Mouse (Mus musculus) frontal cortex, postnatal 36 days (tissue): ENCODE measurements at regions not wholly inside any gene's neighbourhood (a gene's known extent, or its start where the extent isn't known, plus 50 kb on each side); places are given as distances from the start of the nearest gene placed in this dataset.

Experiments
- DNase-seq, 2 experiments: peaks; one replicate each; pipeline ENCODE4 v3.0.0; 2022; ENCODE audit warnings: low spot score in 2 of 2

DNA sequence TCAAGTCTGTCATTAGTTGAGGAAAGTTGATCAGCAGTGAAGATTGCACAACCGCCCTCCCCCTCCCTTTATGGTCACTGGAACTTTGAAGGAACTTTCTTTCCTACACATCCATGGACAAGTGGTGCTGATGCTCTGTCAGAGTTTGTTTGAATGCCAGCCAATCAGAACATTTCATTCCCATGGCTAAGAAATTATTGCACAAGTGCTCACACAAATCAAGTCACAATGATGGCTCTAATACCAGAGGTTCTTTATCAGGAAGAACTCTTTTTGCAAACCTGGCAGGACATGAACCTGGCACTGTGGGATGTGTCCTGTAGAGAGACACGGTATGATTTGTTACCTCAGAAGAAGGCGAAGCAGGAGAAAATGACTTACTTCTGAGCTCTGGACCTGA, 54.3 kb upstream of the Spry2 start:
- no peak for DNase-seq

DNA sequence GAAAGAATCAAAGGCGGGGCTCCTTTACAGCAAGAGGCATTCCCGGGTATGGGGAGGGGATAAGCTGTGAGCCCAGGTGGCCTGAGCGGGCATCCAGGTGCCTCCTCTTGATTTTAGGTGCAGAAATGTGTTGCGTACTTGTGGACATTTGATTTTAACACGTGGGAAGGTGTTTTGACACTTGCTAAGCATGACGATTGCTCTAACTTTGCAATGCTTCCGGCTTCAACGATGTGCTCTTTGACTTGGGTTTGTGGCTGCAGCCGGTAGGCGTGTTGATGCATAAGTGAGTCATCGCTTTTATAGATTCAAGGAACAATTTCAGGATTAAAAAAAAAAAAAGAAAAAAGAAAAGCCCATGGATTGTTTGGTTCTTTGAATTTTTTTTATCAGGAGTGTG, 58.5 kb upstream of the Spry2 start:
- no peak for DNase-seq

DNA sequence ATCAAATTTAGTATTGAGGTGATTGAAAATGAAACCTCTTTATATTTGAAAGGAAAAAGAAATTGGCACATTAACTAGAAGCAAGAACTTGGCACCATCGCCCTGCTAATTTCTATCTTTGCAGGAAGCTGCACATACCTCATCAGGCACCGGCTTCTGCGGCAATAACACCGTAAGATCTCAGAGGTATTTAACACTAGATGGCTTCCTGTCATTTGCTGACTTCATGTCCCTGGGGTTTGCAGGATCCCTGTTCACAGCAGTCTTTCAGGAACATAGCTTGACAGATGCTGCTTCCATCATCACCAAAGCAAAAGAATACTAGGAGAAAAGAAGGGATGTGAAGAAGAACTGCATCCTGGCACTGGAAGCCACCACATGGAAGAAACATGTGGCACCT, 60.2 kb upstream of the Spry2 start:
- DNase-seq: no peak

DNA sequence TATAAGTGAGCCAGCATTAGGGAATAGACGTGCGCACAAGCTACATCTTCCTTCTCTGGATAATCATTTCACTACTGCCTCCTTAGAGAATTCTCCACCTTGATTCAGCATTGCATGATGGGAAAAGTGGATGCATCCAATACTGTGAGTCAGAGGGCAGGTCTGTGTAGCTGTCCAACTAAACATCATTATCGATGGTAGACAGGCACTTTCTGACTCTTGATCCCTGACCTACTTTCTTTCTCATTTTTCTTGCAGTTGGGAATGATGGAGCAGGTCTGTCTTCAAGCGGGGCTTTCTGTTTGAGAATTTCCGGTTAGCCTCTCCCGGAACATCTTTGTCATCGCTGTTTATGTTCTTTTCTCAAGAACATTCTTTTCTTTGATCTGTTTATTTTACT, 61.4 kb upstream of the Spry2 start:
- no peak for DNase-seq

DNA sequence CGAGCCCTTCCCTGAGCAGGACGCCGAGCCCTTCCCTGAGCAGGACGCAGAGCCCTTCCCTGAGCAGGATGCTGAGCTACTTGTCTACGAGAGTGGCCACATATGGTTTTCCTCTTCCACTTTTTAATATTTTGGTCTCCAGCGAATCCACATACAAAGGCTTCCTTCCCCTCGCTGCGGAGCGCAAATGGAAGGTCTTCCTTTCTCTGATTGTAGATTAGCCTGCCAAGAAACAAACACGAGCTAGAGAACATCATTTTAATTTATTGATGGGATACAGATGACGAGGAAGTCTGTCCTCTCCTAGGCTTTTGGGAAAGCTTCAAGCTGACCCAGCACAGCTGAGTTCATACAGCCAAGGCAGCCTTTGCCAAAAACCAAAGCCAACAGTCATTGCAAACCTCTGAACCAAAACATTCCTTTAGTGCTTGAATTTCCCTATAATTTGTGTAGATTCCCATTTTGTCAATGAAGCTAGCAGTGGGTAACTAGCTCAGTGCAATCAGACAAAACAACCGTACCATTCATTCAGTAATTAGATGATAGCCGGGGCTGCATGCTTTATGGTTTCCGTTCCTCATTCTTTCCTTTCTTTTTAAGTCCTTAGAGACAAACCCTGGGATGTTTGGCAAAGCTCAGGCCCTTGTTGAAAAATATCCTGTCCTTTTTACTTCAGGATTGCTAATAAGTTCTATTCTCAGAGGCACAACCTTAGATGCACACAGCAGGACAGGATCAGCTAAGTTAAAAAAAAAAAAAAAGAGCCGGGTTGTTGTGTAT, 83.1 kb upstream of the Spry2 start:
- DNase-seq: no peak

DNA sequence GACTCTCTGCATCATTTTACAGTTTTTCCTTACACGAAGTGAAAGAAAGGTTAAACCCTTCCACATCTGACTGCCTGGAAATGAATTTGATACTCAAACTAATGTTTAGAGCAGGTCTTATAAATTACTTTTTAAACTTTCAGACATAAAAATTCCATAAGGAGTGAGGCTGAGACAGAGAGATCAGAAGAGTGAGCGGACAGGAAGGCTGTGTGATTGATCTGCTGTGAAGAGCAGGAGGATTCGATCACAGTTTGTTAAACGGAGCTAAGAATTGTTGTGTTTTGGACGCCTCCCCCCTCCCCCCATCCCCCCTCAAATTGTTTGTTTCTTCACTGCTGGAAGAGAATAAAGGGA, 83.7 kb upstream of the Spry2 start:
- no peak for DNase-seq

DNA sequence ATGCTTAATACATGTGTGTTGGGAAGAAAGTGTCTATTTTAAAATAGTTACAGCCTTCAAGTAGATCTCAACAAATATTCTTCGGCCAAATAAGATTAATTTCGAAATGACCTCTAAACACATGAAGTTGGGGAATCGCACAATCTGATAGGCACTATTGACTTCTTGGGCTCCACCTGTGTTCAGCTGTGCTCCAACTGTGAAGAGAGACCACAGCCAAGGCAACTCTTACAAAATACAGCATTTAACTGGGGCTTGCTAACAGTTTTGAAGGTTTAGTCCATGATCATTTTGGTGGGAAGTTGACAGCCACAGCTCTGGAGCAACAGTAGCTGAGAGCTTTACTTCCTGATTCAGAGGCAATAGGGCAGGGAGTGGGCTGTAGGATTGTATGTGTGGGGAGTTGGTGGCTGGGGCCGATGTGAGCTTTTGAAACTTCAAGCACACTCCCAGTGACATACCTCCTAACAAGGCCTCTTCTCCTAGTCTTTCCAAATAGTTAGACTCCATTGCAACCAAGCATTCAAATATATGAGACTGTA, 90.8 kb upstream of the Spry2 start:
- no peak for DNase-seq

DNA sequence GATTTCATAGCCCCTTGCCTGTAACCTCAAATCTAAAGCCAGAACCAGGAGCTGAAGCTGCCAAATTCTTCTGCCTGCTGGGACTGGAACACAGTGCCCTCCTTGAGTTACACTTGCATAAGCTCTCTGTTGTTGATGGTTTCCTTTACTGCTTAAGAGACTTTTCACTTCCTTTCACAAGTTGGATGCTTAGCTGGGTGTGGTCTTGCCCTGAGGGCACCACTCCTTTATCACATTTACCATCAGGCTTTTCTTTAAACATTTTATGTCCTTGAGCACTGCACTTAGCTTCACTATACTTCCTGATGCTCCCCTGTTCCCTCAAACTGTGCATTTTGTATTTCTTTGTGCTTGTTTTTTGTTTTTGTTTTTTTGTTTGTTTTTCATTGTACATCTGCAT, 92.1 kb upstream of the Spry2 start:
- DNase-seq: no peak

DNA sequence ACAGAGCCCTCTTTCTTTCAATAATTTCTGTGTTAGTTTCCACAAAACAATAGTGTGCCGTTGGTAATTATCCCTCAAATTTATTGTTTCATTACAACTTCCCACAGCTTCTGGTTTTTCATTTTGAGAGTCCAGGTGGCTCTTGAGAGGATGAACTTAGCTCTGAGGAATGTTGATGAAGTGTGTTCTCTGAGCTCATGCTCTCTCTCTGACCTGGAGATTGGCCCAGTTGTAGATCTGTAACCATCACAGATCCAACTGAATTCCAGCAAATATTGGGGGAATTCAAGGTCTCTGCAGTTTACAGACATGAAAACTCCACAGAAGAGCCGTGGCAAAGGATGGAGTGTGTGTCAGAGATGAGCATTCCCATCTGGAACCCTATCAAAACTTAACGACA, 96.5 kb upstream of the Spry2 start:
- DNase-seq: no peak

DNA sequence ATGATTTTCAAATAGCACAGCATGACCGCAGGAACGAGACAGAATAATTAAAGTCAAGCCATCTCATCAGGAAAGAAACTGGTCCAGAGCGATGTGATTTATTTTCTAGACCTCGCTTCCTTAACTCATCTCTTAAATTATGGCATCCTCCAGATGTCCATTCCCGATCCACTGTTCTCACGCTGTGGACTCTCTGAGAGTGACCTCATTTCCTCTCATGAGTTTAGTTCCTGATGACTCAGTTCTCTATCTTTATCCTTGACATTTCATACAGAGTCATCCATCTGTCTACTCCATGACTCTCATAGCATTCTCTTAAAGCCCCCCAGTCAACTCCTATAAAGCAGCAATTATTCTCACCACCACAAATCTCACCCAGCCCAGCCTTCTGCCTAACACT, 103.2 kb upstream of the Spry2 start:
- peak in 1 of 2 experiments; percentile 34 for DNase-seq

DNA sequence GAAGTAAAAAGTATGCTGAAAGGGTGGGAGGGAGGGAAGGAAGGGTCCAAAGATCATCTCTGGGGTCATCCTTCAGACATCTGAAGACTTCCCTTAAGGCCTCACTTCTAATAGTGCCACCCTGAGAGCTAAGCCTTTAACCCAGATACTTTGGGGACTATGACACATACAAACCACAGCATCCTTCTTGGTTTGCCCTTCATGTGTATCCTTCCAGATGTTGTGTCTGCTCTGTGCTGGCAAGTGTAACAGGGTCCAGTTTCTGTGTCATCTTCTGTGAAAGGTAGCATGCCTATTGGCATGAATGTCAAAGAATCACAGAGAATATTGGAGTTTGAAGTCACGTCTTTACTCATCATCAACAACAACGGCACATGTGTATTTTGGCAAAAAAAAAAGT, 98.2 kb upstream of the Trim52 start:
- DNase-seq: no peak

DNA sequence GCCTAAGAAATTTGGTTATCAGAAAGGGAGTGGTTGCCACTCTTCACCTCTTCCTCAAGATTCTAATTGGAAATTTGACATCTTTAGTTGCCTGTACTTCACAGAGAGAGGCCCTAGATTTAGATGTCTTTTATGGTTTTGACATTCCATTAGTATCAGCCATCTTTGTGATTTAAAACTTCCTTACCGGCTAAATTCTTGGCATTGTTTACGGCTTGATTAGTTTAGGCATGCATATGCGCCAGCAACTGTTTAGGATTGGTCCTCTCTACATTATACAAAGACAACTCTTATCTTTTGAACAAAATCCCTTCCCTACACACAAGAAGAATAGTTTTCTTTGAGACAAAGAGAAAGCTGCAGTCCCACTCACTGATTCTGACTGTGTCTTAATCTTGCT, 97.0 kb upstream of the Trim52 start:
- DNase-seq: no peak

DNA sequence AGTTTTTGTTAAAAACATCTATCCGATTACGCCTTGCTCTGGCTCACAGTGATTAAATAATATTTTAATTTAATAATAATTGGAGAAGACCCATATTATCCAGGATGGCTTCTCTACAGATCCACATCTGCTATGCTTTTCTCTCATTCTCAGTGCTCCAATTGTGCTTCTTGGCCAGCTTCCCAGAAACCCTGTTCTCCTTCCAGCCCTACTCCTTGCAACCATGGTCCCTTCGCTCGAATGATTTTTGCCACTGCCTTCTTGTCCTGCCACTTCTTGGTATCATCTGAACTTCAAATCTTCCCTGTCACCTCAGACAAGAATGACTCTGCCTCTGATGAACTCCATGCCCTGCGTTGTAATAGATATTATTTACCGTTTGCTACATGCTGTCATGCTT, 95.0 kb upstream of the Trim52 start:
- no peak for DNase-seq

DNA sequence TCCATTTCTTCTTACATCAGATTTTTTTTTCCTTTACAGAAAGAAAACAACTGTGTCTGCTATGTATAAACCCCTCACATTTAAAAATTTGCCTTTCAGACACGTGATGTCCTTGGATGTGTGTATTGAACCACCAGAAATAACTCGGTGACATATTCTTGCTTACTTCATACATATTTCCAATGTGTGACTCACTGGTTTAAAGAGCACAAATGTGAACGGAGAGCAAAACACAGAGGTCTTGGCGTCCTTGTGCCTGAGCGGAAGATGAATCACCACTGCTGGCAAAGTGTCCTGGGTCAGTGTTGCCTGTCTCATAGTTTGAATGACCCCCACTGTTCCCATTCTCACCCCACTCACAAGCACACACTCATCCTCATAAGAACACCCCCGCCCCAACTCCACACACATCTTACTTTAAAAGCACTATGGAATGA, 94.0 kb upstream of the Trim52 start:
- DNase-seq: peak; percentile 19 to 37

DNA sequence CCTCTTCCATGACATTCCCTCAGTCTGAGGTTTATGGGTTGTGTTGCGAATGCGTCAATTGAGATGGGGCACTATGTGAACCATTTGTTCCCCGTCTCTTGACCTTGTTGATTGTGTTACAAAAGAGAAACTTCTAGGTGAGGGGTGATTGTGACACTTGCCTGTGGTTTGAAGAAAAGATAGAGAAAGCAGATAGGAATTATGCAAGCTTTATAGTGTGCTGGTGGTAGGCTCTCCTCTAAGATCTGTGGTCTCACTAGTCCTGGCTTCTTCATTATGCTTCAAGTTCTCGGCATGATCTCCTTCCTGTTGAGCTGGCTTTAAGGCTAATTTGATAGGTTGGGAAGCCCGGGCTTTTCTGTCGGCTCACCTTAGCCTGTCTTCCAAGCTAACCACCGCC, 83.2 kb upstream of the Trim52 start:
- no peak for DNase-seq

DNA sequence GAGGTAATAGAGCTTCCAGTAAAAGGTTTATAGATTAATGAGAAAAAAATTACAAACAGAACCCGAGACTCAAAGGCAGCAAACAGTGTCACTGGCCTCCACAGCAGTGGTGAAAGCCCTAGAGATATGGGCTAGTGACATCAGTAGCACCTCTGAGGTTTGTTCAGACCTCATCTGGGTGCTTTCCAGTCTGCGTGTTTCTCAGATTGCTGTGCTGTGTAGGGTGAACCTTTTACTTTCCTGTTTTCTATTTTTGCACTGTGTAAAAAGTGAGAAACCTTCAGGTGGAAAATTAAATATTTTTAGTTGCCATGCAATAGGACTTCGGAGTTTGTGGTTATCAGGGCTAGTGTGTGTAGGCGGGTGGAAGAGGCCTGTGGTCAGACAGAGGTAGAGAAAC, 79.2 kb upstream of the Trim52 start:
- no peak for DNase-seq

DNA sequence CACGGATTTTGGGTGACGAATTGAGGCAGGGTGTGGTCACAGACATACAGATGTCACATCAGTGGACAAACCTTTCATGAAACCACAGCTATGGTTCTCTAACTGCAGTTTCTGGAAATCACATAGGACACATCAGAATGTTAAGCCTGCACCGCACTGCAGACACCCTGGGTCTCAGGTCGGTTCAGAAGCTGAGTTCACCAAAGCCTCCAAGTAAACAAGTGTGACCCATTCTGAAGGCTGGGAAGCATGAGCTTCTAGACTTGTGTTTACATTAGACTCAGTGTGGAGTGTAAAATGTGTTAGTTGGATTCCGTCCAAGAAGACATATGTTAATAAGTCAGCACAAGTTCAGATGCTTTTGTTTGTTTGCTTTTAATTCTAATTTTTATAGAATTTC, 78.3 kb upstream of the Trim52 start:
- no peak for DNase-seq

DNA sequence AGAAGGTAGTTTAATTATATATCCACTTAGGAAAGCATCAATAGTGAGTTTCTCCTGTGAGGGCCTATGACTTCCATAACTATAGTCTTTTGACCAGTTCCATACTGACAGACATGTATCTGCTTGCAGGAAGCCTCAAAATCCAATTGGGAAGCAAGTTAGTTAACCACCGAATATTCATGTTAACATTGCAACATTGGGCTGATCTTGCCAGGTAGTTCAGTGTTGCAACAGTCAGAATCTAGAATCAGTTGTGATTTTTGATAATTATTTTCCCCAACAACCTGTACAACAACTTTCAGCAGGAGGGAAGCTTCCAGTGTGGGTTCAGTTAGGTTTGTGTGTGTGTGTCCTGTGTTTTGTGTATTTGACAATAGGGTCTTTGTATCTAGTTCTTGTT, 74.9 kb upstream of the Trim52 start:
- no peak for DNase-seq

DNA sequence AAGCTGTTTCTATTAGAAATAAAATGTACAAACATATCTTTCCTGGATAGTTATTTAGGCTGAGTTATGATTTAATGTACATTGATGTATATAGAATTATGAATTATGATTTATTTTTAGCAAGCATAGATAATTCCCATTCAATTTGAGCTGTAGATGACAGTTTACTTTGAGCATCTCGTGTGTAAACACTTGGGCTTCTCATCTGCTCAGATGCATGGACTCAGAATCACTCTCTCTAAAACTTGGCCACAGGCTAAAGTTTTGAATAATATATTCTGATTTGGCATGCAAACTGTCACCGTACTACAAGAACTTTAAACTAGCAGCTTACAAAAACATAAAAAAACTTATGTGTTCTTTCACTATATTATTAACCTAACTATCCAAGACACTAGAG, 72.2 kb upstream of the Trim52 start:
- DNase-seq: no peak

DNA sequence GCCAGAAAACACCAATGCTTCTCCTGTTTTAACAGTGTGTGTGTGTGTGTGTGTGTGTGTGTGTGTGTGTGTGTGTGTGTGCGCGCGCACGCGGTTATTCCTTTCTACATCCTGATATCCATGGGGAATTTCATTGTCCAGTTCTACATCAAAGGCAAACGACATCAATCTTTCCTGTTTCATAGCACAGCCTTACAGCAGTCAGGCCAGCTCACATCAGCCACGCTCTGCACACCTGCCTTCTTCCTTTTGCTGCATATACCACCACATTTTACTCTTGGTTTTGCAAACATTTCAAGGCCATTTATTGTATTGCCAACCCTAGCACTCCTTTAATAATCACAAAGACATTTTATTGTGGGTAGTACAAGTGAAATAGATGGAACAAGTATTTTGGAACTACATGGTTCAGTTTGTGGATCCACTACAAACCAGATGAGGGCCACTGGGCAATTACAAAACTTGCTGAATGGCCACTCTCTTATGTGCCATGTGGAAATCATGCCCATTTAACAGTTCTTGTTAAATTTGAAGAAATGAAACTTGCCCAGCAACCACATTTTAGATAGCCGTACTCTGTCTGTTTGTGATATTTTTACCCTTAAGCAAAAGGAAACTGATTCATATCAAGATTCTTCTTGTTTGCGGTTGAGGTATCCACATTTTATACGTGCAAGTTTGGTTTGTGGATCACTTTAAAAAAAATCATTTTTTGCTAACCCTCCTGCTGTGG, 70.9 kb upstream of the Trim52 start:
- DNase-seq: no peak

DNA sequence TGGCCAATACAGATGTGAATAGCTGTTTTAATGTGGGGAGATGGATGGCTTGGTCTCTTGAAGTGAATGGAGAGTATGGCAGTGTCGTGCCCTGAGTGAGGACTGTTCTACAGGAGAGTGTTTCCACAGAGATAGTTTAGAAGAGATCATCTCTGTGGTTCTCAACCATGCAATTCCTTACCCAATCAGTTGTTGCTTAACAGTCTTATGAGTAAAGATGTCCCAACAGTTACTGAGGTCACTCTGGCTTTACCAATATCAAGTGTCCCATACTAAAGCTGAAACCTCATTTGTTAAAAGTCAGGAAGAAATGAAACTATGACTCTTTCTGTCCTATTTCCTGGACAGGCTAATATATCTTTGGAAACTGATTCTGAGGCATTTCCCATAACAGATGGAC, 61.7 kb upstream of the Trim52 start:
- no peak for DNase-seq

DNA sequence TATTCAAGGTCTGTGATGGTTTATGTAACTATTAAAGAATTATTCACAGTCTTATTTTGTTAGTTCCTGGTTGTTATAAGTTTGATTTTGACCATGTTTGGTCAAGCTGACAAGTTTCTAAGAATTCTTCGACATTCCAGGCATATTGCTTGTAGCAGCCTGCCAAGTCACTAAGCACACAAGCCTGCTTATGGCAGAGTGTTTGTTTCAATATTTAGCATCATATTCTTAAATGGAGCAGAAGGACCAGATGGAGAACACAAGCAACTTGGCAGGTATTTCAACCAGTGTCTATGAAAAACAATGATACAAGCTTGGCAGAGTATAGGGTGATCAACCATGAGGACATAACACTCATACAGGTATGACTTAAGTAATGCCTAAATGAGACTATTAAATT, 55.8 kb upstream of the Trim52 start:
- DNase-seq: peak in 1 of 2 experiments; percentile 2
